Mouse (Mus musculus) heart, embryonic 13.5 days (tissue): ENCODE results near the gene Pip4p1. TPM values are rescaled to one million over a fixed set of nuclear protein-coding genes. Genes with fewer than 3 reads are reported as not detected.

Experiments used
- ATAC-seq: fragments of 200-750 bp; cut with Nextera tagmentation; 2 replicates; pipeline ENCODE4 v1.8.0; 2017; ENCODE audit warnings: moderate TSS enrichment; ENCODE audit not compliant: insufficient number of reproducible peaks, low FRiP score, low TSS enrichment; ENCODE audit errors: extremely low read depth
- H3K27ac ChIP-seq: fragments of 300-500 bp; sonication (generic); replicated peaks from 2 replicates; pipeline ENCODE4 v1.5.1; 2015; ENCODE audit warnings: moderate library complexity, mild to moderate bottlenecking, inconsistent platforms
- H3K27me3 ChIP-seq: fragments of 300-500 bp; sonication (generic); replicated peaks from 2 replicates; pipeline ENCODE4 v1.6.1; 2015; ENCODE audit warnings: mild to moderate bottlenecking, inconsistent platforms
- H3K36me3 ChIP-seq: fragments of 300-500 bp; sonication (generic); 2 replicates; pipeline ENCODE4 v1.6.1; 2015; ENCODE audit warnings: mild to moderate bottlenecking, inconsistent platforms
- H3K4me1 ChIP-seq: fragments of 300-500 bp; sonication (generic); 2 replicates; pipeline ENCODE4 v1.6.1; 2015; ENCODE audit warnings: inconsistent platforms
- H3K4me2 ChIP-seq: fragments of 300-500 bp; sonication (generic); 2 replicates; pipeline ENCODE4 v1.6.1; 2015; ENCODE audit warnings: inconsistent platforms, mild to moderate bottlenecking, moderate library complexity
- H3K4me3 ChIP-seq: fragments of 300-500 bp; sonication (generic); 2 replicates; pipeline ENCODE4 v1.5.1; 2015; ENCODE audit warnings: moderate library complexity, mild to moderate bottlenecking, inconsistent platforms
- H3K9ac ChIP-seq: fragments of 300-500 bp; sonication (generic); 2 replicates; pipeline ENCODE4 v1.6.1; 2015; ENCODE audit warnings: inconsistent platforms, mild to moderate bottlenecking, moderate library complexity
- H3K9me3 ChIP-seq: fragments of 300-500 bp; sonication (generic); 2 replicates; pipeline ENCODE4 v1.6.1; 2016; ENCODE audit warnings: inconsistent platforms
- WGBS: fragments of 180-500 bp; shearing (Covaris S2); methylation state at CpG from one replicate; pipeline ENCODE4 v1.1.7; 2015; ENCODE audit warnings: mixed read lengths; 5-methylcytosine and 5-hydroxymethylcytosine counted together
- polyA plus RNA-seq: library from polyadenylated mRNA; unstranded; fragments of >200 nt; fragmentation: Nextera tagmentation; extraction: Ambion mirVana; gene quantifications from 2 replicates; pipeline ENCODE4 v1.2.1, GENCODE M21; 2015

The Pip4p1 gene
- polyA plus RNA-seq, 1 experiment from 2014 or later: 34.9 TPM

DNA sequence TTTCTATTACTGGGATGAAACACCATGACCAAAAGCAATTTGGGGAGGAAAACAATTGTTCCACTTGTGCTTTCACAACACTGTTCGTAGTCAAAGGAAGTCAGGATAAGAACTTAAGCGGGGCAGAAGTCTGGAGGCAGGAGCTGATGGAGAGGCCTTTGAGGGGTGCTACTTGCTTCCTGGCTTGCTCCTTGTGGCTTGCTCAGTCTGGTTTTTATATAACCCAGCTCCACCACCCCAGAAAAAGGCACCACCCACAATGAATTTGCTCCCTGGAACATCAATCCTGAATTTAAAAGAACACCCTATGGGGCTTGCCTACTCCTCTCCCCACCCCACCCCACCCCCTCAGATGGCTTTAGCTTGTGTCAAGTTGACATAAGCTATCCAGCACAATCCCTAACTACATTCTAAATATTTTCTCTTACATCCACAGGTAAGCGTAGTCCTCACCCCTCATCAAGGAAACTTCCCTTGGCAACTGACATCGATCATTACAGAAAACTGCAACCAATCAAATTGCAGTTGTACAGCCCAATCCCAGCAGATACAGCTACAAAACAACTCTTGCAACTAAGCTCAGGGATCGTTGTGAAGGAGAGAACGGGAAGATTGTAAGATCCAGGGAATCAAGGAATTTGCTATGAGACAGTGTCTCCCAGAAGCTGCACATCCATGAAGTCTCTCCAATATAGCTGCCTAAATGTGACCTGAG lies 54.3 kb downstream of the Pip4p1 start:
- no peak for ATAC-seq
- Histone ChIP-seq H3K9ac (no peak overlapping the region), H3K27ac (no peak overlapping the region), H3K4me2 (no peak overlapping the region), H3K9me3 (no peaks in the 10 kb centered on the region), H3K27me3 (no peaks in the 10 kb centered on the region), H3K4me1 (no peaks in the 10 kb centered on the region), H3K36me3 (peaks cover 3% of the 10 kb centered on the region; the same call in 1 of the 2 replicates), H3K4me3 (no peak overlapping the region)
- WGBS: 75% methylated on average over 6 of the region's 6 CpGs

Other genes with a start within 250 kb of the Pip4p1 start
- gene Olfr747, start 237.7 kb downstream of the Pip4p1 start, polyA plus RNA-seq: not detected in 2 replicates
- not detected in 2 replicates for gene Olfr748, start 223.5 kb downstream of the Pip4p1 start, polyA plus RNA-seq
- not detected in 2 replicates for gene Olfr749, start 185.8 kb downstream of the Pip4p1 start, polyA plus RNA-seq
- gene Ttc5, start 145.3 kb downstream of the Pip4p1 start, polyA plus RNA-seq: 48.8 and 51.4 TPM in 2 replicates
- gene Ccnb1ip1, start 123.1 kb downstream of the Pip4p1 start, polyA plus RNA-seq: not detected in 2 replicates
- gene Parp2, start 123.0 kb downstream of the Pip4p1 start, polyA plus RNA-seq: 35.1 and 41.6 TPM in 2 replicates
- 4.5 and 5.1 TPM in 2 replicates for gene Tep1, start 60.3 kb downstream of the Pip4p1 start, polyA plus RNA-seq
- 0.10 and 0.45 TPM in 2 replicates for gene Klhl33, start 33.3 kb downstream of the Pip4p1 start, polyA plus RNA-seq
- gene Osgep, start 6.0 kb downstream of the Pip4p1 start, polyA plus RNA-seq: 112 and 131 TPM in 2 replicates
- 148 TPM in 2 replicates for gene Apex1, start 5.9 kb downstream of the Pip4p1 start, polyA plus RNA-seq
- 36.5 and 41.3 TPM in 2 replicates for gene Pnp, start 226 bp upstream of the Pip4p1 start, polyA plus RNA-seq
- not detected in 2 replicates for gene Gm49342, start 13.7 kb upstream of the Pip4p1 start, polyA plus RNA-seq
- 0.74 TPM in 1 of 2 replicates, not detected in the other for gene Pnp2, start 25.1 kb upstream of the Pip4p1 start, polyA plus RNA-seq
- gene Rnase10, start 76.9 kb upstream of the Pip4p1 start, polyA plus RNA-seq: 0.34 and 0.40 TPM in 2 replicates
- gene Rnase9, start 111.0 kb upstream of the Pip4p1 start, polyA plus RNA-seq: not detected in 2 replicates
- not detected in 2 replicates for gene Rnase11, start 119.3 kb upstream of the Pip4p1 start, polyA plus RNA-seq
- gene Rnase12, start 126.8 kb upstream of the Pip4p1 start, polyA plus RNA-seq: 0.99 and 1.1 TPM in 2 replicates
- not detected in 2 replicates for gene Olfr750, start 143.6 kb upstream of the Pip4p1 start, polyA plus RNA-seq
- 20.5 and 21.4 TPM in 2 replicates for gene Rnase4, start 160.2 kb upstream of the Pip4p1 start, polyA plus RNA-seq
- gene Ang, start 160.3 kb upstream of the Pip4p1 start, polyA plus RNA-seq: 3.6 and 3.9 TPM in 2 replicates
- not detected in 2 replicates for gene Eddm3b, start 183.6 kb upstream of the Pip4p1 start, polyA plus RNA-seq
- gene Rnase6, start 193.1 kb upstream of the Pip4p1 start, polyA plus RNA-seq: 0.32 and 0.70 TPM in 2 replicates
- 0.39 and 0.49 TPM in 2 replicates for gene Rnase1, start 215.9 kb upstream of the Pip4p1 start, polyA plus RNA-seq
- not detected in 2 replicates for gene Rnase2b, start 231.4 kb upstream of the Pip4p1 start, polyA plus RNA-seq